Mouse (Mus musculus) forebrain, embryonic 12.5 days (tissue): ENCODE results near the gene Pdzd3. TPM values are rescaled to one million over a fixed set of nuclear protein-coding genes. Genes with fewer than 3 reads are reported as not detected.

Experiments
- ATAC-seq: fragments of 200-750 bp; cut with Nextera tagmentation; 2 replicates; pipeline ENCODE4 v1.8.0; 2017; ENCODE audit warnings: moderate TSS enrichment; ENCODE audit not compliant: low FRiP score
- H3K27ac ChIP-seq: fragments of 300-500 bp; sonication (generic); 2 replicates; pipeline ENCODE4 v1.5.1; 2016; ENCODE audit warnings: mild to moderate bottlenecking
- H3K27me3 ChIP-seq: fragments of 300-500 bp; sonication (generic); 2 replicates; pipeline ENCODE4 v1.6.1; 2016; ENCODE audit warnings: mild to moderate bottlenecking
- H3K36me3 ChIP-seq: fragments of 300-500 bp; sonication (generic); replicated peaks from 2 replicates; pipeline ENCODE4 v1.6.1; 2016; ENCODE audit warnings: mild to moderate bottlenecking
- H3K4me1 ChIP-seq: fragments of 300-500 bp; sonication (generic); 2 replicates; pipeline ENCODE4 v1.6.1; 2016
- H3K4me2 ChIP-seq: fragments of 300-500 bp; sonication (generic); 2 replicates; pipeline ENCODE4 v1.6.1; 2016; ENCODE audit warnings: mild to moderate bottlenecking, moderate library complexity
- H3K4me3 ChIP-seq: fragments of 300-500 bp; sonication (generic); replicated peaks from 2 replicates; pipeline ENCODE4 v1.5.1; 2016; ENCODE audit warnings: mild to moderate bottlenecking
- H3K9ac ChIP-seq: fragments of 300-500 bp; sonication (generic); 2 replicates; pipeline ENCODE4 v1.6.1; 2016; ENCODE audit warnings: mild to moderate bottlenecking
- H3K9me3 ChIP-seq: fragments of 300-500 bp; sonication (generic); 2 replicates; pipeline ENCODE4 v1.6.1; 2016
- WGBS: fragments of 180-500 bp; shearing (Covaris S2); methylation state at CpG from one replicate; pipeline ENCODE4 v1.1.7; 2016; 5-methylcytosine and 5-hydroxymethylcytosine counted together
- polyA plus RNA-seq: library from polyadenylated mRNA; unstranded; fragments of >200 nt; fragmentation: Nextera tagmentation; extraction: Ambion mirVana; gene quantifications from 2 replicates; pipeline ENCODE4 v1.2.1, GENCODE M21; 2016

Gene Pdzd3
- polyA plus RNA-seq, 1 experiment from 2014 or later, result 0.31 TPM

DNA sequence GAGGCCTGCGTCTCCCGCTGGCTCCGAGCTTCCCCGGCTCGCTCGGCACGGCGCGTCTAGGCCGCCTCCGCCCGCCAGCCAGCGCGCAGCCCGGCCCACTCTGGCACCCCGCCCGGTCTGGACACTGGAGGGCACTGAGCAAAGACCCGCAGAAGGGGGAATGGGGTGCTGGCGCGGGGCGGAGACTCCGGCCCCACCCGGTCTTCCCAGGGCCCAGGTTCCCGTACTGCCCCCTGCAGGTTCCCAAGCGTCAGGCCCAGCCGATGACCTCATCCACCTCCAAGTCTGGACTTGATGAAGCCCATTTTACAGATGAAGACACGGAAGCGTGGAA lies 16.7 kb upstream of the Pdzd3 start:
- Histone ChIP-seq H3K4me3 (peak overlapping the region; percentile 44), H3K27me3 (peaks cover 4% of the 10 kb centered on the region; the same call in 1 of the 2 replicates), H3K4me1 (peaks cover 27% of the 10 kb centered on the region), H3K27ac (peak overlapping the region; percentile 66), H3K36me3 (no peaks in the 10 kb centered on the region), H3K4me2 (peak overlapping the region; percentile 68), H3K9ac (peak overlapping the region; percentile 70), H3K9me3 (peaks cover 4% of the 10 kb centered on the region; the same call in 1 of the 2 replicates)
- WGBS, result 5% methylated on average over 28 of the region's 28 CpGs
- ATAC-seq, result peak; percentile 77; the same call in 1 of the 2 replicates

DNA sequence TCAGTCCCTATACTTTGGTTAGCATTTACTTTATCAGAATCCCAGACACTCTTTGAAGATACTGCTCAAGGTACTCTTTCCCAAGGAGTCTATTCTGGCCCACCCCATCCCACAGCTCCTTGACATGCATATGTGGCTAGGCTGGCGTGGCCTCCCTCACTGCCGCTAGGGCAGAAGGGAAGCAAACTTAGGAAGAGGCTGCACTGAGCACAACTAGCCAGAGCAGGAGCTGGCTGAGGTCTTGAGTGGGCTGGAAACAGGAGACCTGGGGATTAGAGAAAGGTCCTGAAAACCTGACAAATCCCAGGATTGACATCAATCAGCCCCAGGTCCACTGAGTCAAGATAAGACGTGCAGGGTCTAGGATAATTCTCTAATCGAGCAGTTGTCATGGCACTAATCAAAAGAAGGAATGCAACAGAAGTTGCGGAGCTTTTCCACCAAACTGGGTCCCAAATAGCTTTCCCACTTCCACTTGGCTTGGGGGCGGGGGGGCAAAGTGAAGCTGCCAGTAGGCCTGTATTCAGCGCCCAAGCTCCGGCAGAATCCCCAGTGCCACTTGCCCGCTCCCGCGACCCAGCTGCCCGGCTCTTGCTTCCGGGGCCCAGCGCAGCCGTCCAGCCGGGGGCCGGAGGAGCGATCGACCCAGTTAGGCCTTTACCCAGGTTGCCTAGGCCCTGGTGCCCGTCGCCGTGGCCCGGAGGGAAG lies 16.2 kb upstream of the Pdzd3 start:
- Histone ChIP-seq H3K27me3 (peaks cover 4% of the 10 kb centered on the region; the same call in 1 of the 2 replicates), H3K4me1 (peaks cover 27% of the 10 kb centered on the region), H3K9ac (peak overlapping the region; percentile 70), H3K36me3 (no peaks in the 10 kb centered on the region), H3K4me2 (peak overlapping the region; percentile 68), H3K4me3 (peak overlapping the region; percentile 44), H3K27ac (peak overlapping the region; percentile 66), H3K9me3 (peaks cover 4% of the 10 kb centered on the region; the same call in 1 of the 2 replicates)
- peak; percentile 58; the same call in 1 of the 2 replicates for ATAC-seq
- WGBS, result 9% methylated on average over 23 of the region's 23 CpGs

DNA sequence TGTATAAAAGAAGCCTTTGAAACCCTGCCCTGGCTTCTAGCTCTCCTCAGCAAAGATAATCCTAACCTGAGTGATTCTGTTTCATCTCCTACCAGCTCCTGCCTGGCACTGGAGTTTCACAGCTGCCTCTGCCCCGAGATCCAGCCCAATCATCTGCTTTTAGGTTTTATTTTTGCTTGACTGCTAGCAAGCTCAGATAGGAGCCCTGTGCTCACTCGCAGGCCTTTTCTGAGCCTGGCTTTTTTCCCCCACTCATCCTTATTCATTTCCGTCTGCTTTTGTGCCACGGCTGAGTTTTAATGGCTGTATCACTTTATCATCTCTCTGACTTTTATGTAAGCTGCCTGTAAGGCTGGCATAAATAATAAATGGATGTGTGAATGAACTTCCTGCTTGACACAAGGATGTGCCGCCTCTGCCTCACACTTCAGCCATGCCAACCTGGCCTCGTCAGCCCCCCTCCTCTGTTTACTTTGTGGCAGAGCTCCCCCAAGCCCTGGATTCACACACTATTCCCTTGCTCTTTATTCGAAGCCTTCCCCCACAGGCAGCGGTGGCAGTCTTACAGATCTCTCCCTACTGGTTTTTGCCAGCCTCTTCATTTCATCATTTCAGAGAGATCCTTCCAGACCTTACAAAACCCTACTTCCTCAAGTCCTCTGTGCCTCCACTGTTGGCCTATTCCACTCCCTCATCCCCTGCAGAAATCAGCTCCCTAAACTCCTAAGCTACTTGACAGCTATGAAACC lies 15.4 kb upstream of the Pdzd3 start:
- H3K27me3 ChIP-seq, result peaks cover 6% of the 10 kb centered on the region; the same call in 1 of the 2 replicates
- no peak overlapping the region for H3K27ac ChIP-seq
- H3K9me3 ChIP-seq, result peaks cover 4% of the 10 kb centered on the region; the same call in 1 of the 2 replicates
- H3K4me2 ChIP-seq, result no peak overlapping the region
- H3K9ac ChIP-seq, result no peak overlapping the region
- H3K4me3 ChIP-seq, result no peak overlapping the region
- peaks cover 27% of the 10 kb centered on the region for H3K4me1 ChIP-seq
- no peak for ATAC-seq
- H3K36me3 ChIP-seq, result no peaks in the 10 kb centered on the region
- 70% methylated on average over 8 of the region's 8 CpGs for WGBS

DNA sequence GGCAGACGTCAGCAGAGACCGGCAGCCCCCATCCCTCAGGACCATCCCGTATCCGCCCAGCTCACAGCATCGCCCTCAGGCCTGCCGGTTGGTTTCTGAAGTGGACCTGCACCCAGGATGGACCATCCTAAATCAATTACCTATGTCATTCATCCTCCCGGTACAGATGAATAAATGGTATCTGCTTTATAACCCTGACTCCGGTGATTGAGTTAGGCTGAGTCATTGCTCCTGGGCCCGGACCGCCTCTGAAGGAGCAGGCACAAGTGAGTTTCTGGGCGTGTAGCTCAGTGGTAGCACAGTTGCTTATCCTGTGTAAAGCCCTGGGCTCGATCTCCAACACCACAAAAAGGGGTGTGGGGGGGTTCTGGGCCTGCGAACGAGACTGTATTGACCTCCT lies 10.1 kb upstream of the Pdzd3 start:
- Histone ChIP-seq H3K4me2 (no peak overlapping the region), H3K27me3 (0 out of 2 replicates have a peak, but pooled peaks cover 2% of the 10 kb centered on the region), H3K4me3 (no peak overlapping the region), H3K4me1 (peaks cover 12% of the 10 kb centered on the region), H3K9ac (no peak overlapping the region), H3K9me3 (no peaks in the 10 kb centered on the region), H3K36me3 (no peaks in the 10 kb centered on the region), H3K27ac (no peak overlapping the region)
- WGBS, result 87% methylated on average over 14 of the region's 14 CpGs
- ATAC-seq, result no peak

DNA sequence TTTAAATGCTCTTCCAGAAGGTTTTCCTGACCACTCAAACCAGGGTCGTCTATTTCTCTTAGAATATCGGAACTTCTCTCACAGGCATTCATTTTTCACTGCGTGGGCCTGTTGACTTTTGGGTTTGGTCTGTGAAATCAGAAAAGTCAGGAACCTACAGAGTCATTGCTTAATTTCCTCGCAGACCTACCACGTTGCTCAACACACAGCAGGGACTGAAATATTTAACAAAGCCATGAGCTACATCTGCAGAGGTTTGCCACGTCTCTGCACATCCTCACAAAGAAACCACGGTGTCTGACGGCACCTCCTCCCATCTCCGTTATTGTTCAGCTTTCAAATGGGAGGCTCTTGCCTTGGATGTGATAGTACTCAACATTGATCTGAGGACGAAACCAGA lies 7.7 kb upstream of the Pdzd3 start:
- 82% methylated on average over 10 of the region's 10 CpGs for WGBS
- no peaks in the 10 kb centered on the region for H3K9me3 ChIP-seq
- no peak for ATAC-seq
- no peaks in the 10 kb centered on the region for H3K36me3 ChIP-seq
- H3K9ac ChIP-seq, result no peak overlapping the region
- H3K4me2 ChIP-seq, result no peak overlapping the region
- H3K4me1 ChIP-seq, result peaks cover 26% of the 10 kb centered on the region
- no peak overlapping the region for H3K27ac ChIP-seq
- no peak overlapping the region for H3K4me3 ChIP-seq
- H3K27me3 ChIP-seq, result 0 out of 2 replicates have a peak, but pooled peaks cover 2% of the 10 kb centered on the region

DNA sequence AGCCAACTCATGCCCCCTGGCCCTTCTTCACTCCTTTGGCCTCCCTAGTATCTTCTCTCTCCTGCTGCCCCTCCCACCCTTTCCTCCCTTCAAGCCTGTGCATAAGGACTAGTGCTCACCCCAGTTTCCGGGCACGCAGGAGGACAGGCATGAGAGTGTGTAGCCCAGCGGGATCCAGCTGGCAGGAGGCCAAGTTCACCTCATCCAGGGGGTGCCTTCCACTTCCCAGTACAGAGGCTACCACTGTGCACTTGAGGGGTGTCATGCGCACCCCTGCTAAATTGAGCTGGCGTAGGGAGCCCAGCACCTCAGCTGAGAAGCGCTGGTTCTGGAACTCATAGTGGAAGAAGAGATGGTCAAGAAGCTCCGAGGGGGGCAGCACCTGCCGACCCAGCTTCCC lies 4.9 kb upstream of the Pdzd3 start:
- Histone ChIP-seq H3K36me3 (no peaks in the 10 kb centered on the region), H3K4me3 (no peak overlapping the region), H3K27me3 (0 out of 2 replicates have a peak, but pooled peaks cover 4% of the 10 kb centered on the region), H3K27ac (peak overlapping the region; percentile 91; the same call in 1 of the 2 replicates), H3K9me3 (no peaks in the 10 kb centered on the region), H3K9ac (no peak overlapping the region), H3K4me1 (peaks cover 43% of the 10 kb centered on the region), H3K4me2 (no peak overlapping the region)
- no peak for ATAC-seq
- WGBS, result 81% methylated on average over 8 of the region's 8 CpGs

DNA sequence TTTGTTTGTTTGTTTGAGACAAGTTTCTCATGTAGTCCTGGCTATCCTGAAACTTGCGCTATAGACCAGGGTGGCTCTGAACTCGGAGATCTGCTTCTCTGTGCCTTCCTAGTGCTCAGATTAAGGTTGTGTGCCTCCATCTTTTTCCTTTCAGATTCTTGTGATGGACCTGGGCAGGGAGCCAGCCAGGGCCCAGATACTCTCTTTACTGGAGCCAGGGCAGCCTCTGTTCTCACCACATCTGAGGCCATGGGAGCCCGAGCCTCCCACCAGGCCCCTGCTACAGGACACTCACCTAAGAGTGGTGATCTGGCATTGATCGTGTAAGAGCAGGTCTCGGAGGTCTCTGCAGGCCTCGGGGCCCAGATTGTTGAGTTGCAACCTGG lies 3.9 kb upstream of the Pdzd3 start:
- 0 out of 2 replicates have a peak, but pooled peaks cover 4% of the 10 kb centered on the region for H3K27me3 ChIP-seq
- no peaks in the 10 kb centered on the region for H3K9me3 ChIP-seq
- peak overlapping the region; percentile 14; the same call in 1 of the 2 replicates for H3K9ac ChIP-seq
- ATAC-seq, result peak; percentile 21; the same call in 1 of the 2 replicates
- peak overlapping the region; percentile 91 for H3K27ac ChIP-seq
- H3K36me3 ChIP-seq, result no peaks in the 10 kb centered on the region
- 39% methylated on average over 6 of the region's 6 CpGs for WGBS
- H3K4me3 ChIP-seq, result no peak overlapping the region
- peak overlapping the region; percentile 2 for H3K4me2 ChIP-seq
- H3K4me1 ChIP-seq, result peaks cover 51% of the 10 kb centered on the region

DNA sequence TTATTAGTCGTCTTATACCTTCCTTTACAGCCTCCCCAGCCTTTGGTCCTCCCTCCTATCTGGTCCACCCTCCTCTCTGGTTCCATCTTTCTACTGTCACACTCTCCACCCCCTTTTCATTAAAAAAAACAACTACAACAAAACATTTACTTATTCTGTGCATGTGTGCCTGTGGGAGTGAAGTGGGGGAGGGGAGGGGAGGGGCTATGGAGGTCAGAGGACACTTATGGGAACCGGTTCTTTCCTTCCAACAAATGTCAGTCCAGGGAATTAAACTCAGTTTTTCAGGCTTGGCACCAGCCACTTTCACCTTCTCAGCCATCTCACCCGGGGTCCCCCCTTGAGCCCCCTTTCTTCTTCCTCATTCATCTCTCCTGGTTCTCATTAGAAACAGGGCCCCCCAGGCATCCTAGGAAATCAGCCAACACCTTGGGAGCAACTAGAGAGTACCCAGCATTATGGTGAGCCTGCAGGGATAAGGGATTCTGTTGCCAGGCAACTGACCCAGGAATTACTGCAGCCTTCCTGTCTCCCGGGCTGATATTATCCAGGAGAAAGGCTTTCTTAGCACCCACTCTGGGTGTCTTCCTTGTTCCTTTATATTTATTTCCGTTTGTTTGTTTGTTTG lies 3.4 kb upstream of the Pdzd3 start:
- H3K27me3 ChIP-seq, result 0 out of 2 replicates have a peak, but pooled peaks cover 4% of the 10 kb centered on the region
- no peak overlapping the region for H3K4me3 ChIP-seq
- peaks cover 56% of the 10 kb centered on the region for H3K4me1 ChIP-seq
- ATAC-seq, result peak; percentile 79
- WGBS, result 5% methylated on average over 5 of the region's 5 CpGs
- no peaks in the 10 kb centered on the region for H3K9me3 ChIP-seq
- peak overlapping the region; percentile 2 for H3K4me2 ChIP-seq
- H3K9ac ChIP-seq, result 0 out of 2 replicates have a peak overlapping the region, but pooled peaks have one; percentile 14
- peak overlapping the region; percentile 91 for H3K27ac ChIP-seq
- no peaks in the 10 kb centered on the region for H3K36me3 ChIP-seq

DNA sequence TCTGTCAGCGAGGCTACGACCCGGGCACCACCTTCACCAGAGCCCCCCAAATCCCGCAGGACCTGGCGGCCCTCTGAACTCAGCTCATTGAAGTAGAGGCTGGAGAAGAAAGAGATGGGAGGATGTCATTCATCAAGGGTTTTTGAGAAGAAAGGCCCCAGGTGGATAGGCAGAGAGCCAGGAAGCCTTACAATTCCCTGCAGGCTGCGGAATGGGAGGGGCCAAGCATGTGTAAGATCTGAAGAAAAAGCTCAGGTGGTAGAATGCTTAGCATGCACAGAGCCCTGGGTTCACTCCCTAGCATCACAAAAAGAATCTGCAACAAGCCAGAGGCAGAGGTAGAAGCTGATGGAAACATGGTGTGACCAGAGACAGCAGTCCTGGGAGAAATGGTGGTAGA lies 2.2 kb upstream of the Pdzd3 start:
- Histone ChIP-seq H3K4me1 (peaks cover 57% of the 10 kb centered on the region), H3K9ac (no peak overlapping the region), H3K36me3 (no peaks in the 10 kb centered on the region), H3K4me2 (peak overlapping the region; percentile 2; the same call in 1 of the 2 replicates), H3K27ac (peak overlapping the region; percentile 91), H3K27me3 (peaks cover 14% of the 10 kb centered on the region; the same call in 1 of the 2 replicates), H3K4me3 (no peak overlapping the region), H3K9me3 (no peaks in the 10 kb centered on the region)
- 77% methylated on average over 6 of the region's 6 CpGs for WGBS
- no peak for ATAC-seq

DNA sequence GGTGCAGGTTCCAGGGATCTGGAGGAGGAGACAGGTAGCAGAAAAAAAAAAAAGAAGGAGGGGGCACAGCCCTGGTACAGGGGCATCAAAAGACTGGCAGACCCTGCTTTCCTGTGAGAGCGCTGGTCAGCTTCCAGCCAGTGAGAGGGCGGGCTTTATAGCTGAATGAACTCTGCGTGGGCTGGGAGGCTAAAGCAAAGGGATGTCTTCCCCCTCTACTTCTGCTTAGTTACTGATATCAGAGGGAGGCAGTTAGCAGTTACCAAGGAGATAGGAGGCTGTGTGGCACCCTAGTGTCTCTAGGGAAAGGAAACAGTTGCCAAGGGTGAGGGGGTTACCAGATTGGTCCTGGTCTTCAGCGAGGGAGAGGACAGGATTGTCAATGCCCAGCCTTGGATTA lies 826 bp downstream of the Pdzd3 start:
- no peak overlapping the region for H3K4me3 ChIP-seq
- H3K4me1 ChIP-seq, result peaks cover 46% of the 10 kb centered on the region
- no peak overlapping the region for H3K4me2 ChIP-seq
- H3K36me3 ChIP-seq, result no peaks in the 10 kb centered on the region
- peaks cover 18% of the 10 kb centered on the region; the same call in 1 of the 2 replicates for H3K27me3 ChIP-seq
- no peak for ATAC-seq
- H3K27ac ChIP-seq, result no peak overlapping the region
- WGBS, result 55% methylated on average over 4 of the region's 4 CpGs
- H3K9me3 ChIP-seq, result no peaks in the 10 kb centered on the region
- no peak overlapping the region for H3K9ac ChIP-seq

DNA sequence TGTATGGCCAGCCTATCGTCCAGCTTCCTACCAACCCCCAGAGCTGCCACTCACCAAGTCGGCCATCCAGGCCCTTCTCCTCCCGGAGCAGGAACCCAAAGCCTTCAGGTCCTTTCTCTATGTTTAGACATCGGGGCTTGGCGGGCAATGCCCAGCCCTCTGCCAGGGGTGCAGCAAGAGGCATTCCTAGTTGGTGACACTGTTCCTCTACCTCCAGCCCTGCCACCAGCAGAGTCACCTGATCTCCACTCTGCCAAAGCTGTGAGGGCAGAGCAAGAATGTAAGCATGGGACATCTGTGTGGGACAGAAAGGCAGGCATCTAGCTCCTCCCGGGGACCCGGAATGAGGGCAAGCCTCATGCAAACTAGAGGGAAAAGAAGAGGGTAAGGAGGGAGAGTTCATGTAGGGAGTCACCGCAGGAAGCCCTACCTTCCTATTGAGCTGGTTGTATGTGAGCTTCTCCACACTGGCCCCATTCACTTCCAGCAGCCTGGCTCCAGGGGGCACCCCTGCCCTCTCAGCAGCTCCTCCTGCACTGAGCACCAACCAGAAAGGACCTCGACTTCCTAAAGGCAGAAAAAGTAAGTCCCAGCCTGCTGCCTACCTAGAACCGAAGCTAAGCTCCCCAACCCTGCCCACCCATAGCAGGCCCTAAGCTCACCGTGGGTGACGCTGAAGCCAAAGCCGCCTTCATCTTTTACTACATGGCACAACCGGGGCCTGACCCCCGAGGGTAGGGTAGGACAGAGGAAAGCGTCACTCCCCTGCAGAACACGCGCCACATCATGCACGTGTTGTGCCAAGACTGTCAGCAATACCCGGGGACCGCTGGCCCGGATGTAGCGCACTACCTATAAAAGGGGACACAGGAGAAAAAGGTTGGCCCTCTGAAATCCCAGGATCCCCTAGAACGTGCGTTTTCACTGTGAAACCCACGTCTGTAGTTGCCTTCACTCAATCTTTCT lies 1.8 kb downstream of the Pdzd3 start:
- H3K27me3 ChIP-seq, result peaks cover 18% of the 10 kb centered on the region; the same call in 1 of the 2 replicates
- H3K4me3 ChIP-seq, result no peak overlapping the region
- ATAC-seq, result peak; percentile 83
- H3K4me1 ChIP-seq, result peaks cover 36% of the 10 kb centered on the region
- H3K9ac ChIP-seq, result no peak overlapping the region
- WGBS, result 43% methylated on average over 26 of the region's 26 CpGs
- H3K4me2 ChIP-seq, result peak overlapping the region; percentile 10; the same call in 1 of the 2 replicates
- no peak overlapping the region for H3K27ac ChIP-seq
- no peaks in the 10 kb centered on the region for H3K9me3 ChIP-seq
- no peaks in the 10 kb centered on the region for H3K36me3 ChIP-seq
